Mouse (Mus musculus): ENCODE measurements around the gene Foxb1.

The Foxb1 gene

DNA sequence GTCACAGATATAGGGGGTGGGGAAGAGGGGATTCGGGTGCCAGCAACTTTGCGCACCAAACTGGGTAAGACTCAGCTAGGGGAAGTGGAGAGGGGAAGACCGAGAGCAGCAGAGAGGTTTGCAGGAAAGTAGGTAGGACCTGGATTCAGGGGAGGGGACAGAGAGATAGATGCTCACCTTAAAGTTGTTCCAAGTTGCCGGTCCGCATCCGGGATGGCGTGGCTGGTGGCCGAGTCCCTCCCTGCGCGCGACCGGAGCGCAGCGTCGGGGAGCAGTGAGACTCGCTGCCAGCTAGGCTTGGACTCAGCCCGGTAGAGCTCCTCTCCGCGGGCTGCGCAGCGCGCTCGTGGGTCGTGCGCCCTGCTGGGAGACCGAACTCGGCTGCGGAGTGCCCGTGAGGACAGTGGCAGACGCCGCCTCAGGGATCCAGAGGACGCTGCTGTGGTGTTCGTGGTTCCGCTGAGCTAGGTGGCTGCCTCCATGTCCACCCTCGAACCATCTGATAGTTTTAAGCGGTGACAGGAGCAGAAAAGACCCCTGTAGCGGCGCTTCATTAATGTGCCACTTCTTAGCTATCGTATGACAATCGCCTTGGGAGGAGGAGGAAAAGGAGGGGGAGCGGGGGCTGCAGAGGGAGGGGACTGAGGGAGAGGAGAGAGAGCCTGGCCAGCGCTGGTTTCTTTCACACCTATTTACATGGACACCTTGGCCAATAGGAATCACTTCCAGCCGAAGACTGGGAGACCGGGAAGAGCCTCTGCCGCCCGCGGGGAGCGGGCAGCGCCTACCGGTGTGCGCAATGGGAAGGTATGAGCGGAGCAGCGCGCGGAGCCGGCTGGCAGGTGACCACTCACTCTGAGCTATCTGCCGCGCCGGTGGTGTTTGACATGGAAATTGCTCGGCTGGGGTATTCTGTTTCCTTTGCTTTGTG, at the start of gene Foxb1:
TSS of gene Foxb1 (minus strand) at position 570 of the 931 bp plus-strand sequence.
- peak; percentile 65 for DNase-seq (ENCODE audit: low spot score)

- DNase-seq (ENCODE audit: low spot score): peak; percentile 64
Measured at GRCm38 (mm10) chr9:69790562-69790961, 29.8 kb upstream of the Foxb1 start.

GRCm38 (mm10) chr9:69779996-69780395, 19.3 kb upstream of the Foxb1 start:
- DNase-seq (ENCODE audit: low spot score): no peak

- DNase-seq (ENCODE audit: low spot score): no peak
Measured at GRCm38 (mm10) chr9:69769949-69770585, 9.3 kb upstream of the Foxb1 start.

DNA sequence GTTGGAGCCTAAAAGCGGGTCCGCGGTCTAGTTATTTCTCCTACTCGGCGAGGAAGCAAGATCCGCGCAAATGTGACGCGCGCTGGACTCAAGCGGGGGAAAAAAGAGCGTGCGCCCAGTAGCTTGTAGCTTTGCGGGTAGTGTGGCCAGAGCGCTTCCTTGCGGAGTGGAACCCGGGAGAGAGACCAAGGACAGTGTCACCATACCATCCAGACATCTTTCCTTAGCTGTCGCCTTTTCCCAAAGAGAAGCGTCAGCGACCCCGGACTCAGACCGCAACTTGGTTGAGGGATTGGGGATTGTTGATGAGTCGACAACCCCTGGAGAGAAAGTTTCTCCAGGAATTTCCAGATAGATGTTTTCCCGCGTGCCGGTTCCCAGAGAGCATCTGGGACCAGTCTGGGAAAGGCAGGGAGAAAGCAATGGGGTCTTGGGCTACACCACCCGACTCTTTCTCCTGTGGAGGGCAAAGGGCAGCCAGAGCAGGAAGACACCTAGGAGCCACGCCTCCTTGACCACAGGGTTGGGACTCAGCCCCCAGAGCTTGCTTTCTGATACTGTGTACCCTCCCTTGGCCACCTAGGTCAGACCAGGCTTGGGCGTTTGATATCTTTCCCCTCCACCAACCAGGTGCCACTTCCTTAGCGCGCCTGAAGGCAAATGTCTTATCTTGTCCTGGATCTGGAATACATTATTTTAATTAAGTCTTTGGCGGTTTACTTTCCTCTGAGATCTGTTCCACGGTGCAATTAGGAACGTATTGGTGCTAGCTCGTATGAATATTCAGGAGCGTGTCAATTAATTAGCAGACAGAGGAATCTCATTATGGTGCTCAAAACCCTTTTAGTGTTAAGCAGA, 8.6 kb upstream of the Foxb1 start:
- DNase-seq (ENCODE audit: low spot score): peak; percentile 63

DNA sequence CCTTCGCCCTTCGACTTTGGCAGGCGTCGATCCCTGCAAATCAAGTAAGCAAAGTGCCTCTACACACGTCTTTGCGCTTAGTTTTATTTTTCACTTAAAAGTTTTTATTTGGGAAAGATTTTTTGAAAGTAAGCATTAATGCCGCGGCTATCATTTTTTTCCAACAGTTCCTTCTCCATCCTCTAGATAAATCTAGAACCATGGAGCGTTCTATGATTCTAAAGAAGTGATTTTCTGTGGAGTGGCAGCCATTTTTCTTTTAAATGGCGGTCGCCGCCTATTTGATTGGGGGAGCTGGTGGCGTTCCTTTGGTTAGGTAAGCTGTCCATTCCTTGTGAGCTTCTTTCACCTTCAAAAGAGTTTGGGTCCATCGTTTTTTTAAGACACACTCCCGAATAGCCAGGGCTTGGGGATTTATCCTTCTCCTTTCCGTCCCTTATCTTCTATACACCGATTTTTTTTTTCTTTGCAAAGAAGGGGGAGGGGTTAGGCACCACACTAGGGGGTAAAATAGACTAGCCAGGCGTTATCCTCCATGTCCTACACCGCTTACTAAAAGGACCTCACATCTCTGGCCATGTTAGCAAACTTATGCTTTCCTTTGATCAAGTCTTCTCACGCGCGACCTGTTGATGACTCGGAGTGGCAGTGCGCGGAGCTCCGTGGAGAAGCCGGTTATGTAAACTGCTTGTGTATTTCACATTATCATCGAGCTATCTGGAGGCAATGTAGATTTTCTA, 7.6 kb upstream of the Foxb1 start:
- DNase-seq (ENCODE audit: low spot score): peak; percentile 35

DNA sequence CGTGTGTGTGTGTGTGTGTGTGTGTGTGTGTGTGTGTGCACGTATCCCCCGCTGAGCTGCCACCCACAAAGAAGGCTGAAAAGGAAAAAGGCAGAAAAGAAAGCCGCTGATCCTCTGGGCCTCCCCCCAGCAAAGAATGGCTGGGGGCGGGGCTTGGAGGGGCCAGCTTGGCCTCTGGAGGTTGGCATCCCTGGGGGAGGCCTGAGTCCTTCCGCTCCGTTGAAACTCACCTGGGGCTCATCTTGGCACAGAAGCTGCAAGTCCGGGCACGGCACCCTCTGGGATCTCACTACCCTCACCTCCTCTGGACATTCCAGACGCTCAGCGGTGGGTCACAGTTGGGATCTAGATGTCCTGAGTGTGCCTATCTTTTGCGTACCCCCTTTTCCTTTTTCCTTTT, 6.7 kb upstream of the Foxb1 start:
- DNase-seq (ENCODE audit: low spot score): peak; percentile 46

DNA sequence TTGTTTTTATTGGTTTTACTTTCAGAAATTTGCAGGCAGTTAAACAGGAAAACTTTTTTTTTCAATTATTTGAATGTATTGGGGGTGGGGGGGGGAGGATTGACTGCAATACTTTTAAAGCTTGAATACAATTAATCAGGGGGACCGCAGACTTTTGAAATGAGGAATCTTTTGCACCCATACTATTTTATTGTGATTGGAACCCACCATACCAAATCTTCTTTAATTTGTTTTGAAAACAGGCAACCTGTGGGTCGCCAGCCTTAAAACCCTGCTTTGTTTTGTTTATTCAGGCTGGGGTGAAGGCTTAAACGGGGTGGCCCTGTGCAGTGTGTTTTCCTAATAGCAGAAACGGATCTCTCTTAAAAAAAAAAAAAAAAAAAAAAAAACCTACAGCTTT, 6.2 kb upstream of the Foxb1 start:
- no peak for DNase-seq (ENCODE audit: low spot score)

- DNase-seq (ENCODE audit: low spot score): peak; percentile 84
Measured at GRCm38 (mm10) chr9:69766301-69766700, 5.6 kb upstream of the Foxb1 start.

DNA sequence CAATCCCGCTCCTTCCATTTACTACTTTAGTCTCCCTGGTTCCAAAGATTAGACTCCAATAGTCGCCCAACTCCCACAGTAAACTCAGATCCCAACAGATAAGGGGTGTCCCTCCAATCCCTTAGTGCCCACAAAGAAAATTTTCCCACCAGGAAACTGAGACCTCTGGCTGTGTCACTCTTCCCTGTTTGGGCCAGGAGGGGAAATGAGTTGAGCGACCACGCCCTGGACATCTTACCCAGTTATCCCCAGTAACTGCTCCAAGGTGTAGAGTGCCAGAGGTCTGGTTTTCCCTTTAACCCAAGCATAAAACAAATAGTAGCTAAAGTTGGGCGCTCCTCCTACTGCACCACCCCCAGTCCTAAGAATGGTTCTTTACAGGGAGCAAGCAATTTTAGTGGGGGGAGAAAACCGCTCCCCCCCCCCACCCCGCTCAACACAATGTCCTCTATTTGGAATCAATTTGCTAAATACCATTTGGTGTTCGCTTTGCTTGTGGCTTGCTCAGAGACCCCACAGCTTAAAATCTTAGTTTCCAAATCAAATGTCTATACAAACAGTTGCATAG, 4.8 kb upstream of the Foxb1 start:
- no peak for DNase-seq (ENCODE audit: low spot score)

- peak; percentile 78 for DNase-seq (ENCODE audit: low spot score)
Measured at GRCm38 (mm10) chr9:69764586-69765482, 4.1 kb upstream of the Foxb1 start.

DNA sequence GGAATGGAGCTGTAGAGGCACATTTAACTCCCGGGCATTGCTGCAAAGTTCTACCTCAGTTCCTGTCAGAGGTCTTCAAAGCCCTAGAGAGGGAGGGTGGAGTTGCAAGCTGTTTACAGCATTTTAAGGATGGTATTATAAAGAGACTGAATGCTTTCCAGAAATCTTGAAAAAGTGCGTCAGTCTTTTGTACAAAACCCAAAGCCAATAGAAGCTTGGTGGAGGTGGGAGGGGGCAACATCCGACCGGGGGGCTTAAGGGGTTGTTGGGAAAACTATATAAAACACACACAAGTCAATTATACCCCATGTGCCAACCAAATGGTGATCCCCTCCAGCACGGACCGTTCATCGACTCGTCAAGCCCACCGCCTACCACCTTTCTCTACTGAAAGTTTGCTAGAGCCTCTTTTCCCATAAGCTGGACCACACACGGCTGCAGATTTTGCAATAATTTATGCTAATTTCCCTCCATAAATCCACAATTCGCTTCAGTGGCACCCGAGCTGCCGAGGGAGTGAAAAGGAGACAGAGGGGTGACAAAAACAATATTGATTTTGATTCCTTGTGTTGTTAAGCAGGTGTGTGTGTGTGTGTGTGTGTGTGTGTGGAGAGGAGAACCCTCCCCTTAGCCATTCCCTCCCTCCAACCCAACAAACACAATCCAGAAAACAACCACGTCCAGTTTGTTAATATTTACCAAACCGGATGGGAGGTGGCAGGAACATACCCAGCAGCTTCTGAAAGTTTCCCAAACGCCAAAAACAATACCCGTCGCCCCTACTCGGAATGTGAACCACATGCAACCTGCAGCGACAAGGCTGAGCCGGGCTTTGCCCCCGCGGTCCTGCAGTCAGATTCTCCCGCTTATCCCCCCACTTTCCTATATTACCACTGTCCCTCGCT, 3.2 kb upstream of the Foxb1 start:
- DNase-seq (ENCODE audit: low spot score): peak; percentile 50

DNA sequence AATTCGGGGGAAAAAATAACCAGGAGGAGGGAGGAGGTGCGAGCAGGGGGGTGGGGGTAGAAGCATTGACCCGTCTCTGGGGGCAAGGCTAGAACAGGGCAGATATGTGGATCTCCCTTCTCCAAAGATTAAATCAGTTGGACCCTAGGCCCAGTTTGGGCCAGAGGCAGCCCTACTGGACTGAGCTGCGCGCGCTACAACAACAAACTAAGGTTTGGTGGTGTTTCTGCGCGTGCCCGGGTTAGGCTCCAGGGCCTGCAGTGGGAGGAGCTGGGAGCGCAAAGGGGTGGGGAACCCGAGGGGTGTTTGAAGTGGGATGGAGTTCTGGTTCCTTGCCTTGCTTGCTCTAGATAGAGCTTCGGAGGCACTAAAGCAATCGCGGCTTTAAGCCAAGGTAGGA, 2.0 kb upstream of the Foxb1 start:
- DNase-seq (ENCODE audit: low spot score): peak; percentile 81

DNA sequence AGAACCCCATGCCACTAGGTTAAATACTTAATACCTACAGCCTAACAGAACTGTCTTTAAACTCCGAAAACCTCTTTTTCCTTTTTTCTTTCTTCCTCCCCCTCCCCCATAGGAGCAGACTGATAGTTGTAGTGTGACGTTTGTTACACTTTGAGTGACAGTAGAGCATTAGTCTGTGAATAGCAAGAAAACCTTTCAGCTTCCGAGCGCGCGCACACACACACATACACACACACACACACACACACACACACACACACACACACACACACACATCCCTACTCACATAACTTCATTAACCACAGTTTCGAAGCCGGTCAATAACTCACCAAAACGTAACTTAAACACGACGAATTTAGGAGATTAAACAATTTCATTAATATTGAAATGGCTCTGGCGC, 1.5 kb upstream of the Foxb1 start:
- peak; percentile 39 for DNase-seq (ENCODE audit: low spot score)

DNA sequence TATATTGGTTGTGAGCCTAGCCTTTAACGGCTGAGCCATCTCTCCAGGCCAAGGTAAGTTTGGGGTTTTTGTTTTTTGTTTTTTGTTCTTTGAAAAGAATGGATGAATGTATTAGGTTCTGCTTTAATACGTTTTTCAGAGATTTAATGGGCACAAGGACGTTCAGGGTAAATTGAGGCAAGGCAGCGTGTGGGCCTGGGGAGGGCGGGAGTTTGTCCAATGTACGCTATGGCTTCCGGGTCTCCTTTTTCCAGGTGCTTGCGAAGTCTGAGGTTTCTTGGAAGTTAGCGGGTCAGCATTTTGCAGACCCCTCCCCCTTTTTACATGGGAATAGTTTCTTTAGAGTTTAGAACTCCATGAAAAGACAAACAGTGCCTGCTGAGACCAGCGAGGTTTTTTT, 829 bp upstream of the Foxb1 start:
- no peak for DNase-seq (ENCODE audit: low spot score)

- peak; percentile 58 for DNase-seq (ENCODE audit: low spot score)
Measured at GRCm38 (mm10) chr9:69759721-69760221, 969 bp downstream of the Foxb1 start.

- peak; percentile 41 for DNase-seq (ENCODE audit: low spot score)
Measured at GRCm38 (mm10) chr9:69758946-69759615, 1.7 kb downstream of the Foxb1 start.

DNA sequence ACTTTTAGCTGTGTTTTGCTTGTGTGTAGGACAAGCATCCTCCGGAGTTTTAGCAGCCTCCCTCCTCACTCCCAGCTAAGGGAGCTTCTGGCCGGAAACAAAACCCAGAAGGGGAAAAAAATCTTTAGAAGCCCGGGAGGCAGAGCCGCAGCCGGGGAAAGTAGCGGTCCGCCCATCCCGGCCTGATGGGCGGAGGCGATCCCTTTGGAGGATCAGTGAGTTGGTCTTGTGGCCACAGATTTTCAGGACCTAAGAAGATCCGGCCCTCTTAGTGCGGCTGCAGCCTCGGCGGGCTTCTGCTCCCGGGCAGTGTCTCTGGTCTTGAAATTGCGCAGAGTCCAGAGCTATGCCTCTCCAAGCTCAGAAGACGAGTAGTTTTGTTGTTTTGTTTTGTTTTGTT, 2.2 kb downstream of the Foxb1 start:
- peak; percentile 75 for DNase-seq (ENCODE audit: low spot score)

Measured in embryo, embryonic 10 days (tissue).